Mouse (Mus musculus): ENCODE measurements around the gene Bsn.
A peak's percentile ranks its signal among the peaks of the same experiment; 100 is the strongest.

Bsn gene

DNA sequence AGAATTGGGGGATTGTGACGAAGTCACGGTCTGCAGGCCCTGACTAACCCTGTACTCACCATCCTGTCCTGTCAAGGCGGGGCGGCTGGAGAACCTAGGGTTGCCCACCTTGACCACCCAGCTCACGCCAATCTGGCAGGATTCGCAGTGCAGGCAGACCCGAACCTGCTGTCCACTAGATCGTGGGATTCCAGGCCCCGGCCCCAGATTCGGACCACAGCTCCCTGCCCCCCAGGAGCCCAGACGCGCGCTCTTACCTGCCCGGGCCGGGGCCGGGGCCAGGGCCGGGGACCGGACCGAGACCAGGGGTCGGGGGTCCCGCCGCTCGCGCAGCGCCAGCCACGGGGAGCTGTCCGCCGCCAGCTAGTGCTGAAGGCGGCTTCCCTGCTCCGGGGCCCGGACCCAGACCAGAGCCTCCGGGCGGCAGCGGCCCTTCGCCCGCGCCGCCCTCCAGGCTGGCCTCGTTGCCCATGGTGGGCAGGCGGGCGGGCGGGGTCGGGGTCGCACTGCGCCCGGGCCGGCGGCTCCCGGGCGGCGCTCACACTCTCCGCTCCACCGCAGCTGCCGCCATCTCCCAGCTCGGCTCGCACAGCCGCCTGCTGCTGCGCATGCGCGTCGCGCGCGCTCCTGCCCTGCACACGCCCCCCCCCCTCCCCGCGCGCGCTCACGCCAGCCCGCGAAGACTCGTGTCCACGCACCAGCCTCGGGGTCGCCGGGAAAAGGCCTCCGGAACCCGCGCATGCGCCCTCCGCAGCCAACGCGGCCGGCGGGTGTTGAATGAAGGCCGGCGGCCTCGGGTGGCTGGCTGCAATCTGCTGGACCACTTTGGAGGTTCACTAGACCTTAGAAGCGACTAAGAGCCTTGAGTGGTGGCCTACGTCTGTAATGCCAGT, at the start of gene Bsn:
Bsn (minus strand) TSS at position 598 of the 893 bp plus-strand sequence.
- DNase-seq: peak; percentile 98

DNA sequence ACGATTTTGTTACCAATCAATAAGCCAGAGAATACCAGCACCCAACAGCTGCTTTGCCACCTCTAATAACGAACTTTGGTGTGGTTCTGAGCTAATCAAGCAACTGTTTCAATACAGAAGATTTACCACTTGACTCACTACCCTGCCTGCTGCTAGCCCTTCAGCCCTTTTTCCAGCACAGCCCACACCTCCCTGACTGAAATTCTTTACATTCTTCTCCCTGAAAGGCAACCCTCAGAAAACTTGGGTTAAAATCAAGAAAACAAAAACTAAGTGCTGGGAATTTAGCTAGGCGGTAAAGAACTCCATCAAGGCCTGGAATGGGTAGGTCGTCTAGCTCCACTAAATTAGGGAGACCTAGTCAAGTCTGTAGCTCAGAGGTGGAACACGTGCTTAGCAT, 49.8 kb upstream of the Bsn start:
- no peak for DNase-seq

DNA sequence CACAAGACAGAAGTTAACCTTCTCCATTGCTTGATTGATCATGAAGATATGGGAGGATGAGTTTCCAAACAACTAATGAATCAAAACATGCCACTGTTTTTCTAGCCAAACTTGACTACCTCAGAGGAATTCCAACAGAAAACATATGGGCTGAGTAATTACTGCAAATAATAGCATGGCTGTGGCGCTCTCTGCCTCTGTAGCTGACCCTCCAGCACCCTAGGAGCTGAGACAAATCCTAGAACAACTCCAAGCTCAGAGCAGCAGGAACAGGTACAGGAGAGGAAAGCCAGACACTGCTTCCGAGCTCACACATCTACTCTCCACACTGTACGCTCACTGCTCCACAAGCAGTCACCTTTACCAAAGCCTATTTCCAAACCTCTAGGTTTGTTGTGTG, 48.6 kb upstream of the Bsn start:
- DNase-seq: no peak

- no peak for DNase-seq
Measured at GRCm38 (mm10) chr9:108238402-108238801, 48.2 kb upstream of the Bsn start.

GRCm38 (mm10) chr9:108234682-108235081, 44.5 kb upstream of the Bsn start:
- no peak for DNase-seq

DNA sequence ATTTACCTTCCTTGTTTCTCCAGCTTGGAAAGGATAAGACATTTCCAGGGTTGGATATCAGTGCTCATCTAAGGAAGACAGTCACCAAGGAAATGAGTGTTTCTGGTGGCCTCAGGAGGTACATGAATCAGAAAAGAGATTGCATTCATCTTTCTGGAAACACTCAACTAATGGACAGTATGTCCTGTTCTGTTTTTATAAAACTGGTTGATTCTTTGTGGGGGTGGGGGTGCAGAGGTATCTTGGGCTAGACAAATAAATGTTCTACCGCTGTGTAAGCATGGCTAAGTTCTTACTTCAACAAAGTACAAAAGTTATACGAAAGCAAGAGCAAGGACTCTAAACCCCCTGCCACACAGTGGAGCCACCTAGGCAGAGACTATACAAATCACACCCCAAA, 42.7 kb upstream of the Bsn start:
- DNase-seq: no peak

GRCm38 (mm10) chr9:108227911-108228649, 37.9 kb upstream of the Bsn start:
- no peak for DNase-seq

- no peak for DNase-seq
Measured at GRCm38 (mm10) chr9:108225166-108225565, 35.0 kb upstream of the Bsn start.

DNA sequence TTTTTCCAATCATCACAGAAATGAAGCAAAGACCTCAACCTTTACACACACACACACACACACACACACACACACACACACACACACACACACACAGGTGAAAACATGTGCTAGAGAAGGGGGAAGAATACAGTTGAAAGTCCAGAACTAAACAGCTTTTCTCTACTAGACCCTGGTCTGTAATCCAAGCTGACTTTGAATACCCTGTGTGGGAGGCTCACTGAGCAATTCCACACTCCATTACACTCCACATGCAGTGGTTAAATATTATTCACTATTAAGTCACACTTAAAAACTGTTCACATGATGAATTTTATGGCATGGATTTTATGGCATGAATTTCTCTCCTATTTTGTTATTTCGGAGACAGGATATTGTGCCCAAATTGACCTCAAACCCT, 33.4 kb upstream of the Bsn start:
- DNase-seq: no peak

DNA sequence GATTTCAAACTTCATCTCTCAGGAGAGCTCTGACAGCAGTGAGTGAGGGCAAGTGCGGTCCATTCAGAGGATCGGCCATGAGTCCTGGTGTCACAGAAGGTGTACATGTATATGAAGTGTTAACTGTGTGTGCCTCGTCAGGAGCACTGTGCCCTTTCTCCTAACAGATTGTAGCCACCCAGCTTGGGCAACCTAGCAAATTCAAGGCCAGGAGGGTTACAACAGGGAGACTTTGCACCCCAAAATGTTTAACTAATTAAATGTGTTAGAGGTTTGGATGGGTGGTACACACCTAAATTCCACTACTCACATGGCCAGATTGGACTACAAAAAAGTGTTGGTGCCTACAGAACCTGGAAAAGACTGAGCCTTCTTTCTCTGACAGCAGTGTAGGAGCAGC, 31.4 kb upstream of the Bsn start:
- DNase-seq: no peak

DNA sequence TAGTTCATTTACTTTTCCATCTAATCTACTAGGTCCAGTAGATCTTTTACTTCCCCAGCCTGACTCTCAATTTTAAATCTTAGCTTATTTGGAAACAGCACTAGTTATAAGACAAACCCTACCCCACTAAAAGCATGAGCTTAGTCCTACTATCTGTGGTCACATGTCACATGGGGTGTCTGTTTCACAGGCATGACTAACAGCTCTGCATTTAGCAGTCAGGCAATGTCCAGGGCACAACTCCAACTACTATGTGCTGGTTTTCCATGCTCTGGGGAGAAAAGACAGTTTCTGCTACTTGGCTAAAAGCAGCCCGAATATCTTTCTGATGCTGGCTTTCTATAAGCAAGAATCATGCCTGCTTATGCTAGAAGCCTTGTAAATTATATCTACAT, 30.2 kb upstream of the Bsn start:
- DNase-seq: no peak

GRCm38 (mm10) chr9:108219766-108220379, 29.7 kb upstream of the Bsn start:
- no peak for DNase-seq

DNA sequence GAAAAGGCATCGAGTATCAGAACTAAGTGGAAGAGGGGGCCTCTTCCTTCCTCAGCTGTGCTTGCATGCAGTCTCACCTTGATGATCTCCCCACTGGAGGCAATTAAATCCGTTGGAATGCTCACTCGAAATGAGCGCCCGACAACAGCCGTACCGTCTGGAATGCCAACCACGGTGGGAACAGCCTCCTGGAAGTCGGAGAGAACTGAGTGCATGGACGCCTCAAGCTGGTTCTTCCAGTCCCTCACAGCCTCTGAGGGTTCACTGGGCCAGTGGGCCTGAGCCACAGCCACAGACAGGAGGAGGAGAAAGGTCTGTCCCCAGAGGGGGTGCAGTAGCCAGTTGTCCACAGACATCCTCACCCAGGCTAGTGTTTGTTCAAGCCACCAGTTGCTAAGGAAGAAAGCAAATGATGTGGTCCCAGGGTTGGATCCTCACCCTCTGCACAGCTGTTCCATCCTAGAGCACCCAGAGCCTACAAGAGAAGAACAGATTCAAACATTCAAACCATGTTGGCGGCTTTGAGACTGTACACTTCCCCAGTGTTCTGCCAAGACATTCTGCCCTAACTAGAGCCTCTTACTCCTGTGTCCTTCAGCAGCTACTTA, 27.9 kb upstream of the Bsn start:
- DNase-seq: no peak

DNA sequence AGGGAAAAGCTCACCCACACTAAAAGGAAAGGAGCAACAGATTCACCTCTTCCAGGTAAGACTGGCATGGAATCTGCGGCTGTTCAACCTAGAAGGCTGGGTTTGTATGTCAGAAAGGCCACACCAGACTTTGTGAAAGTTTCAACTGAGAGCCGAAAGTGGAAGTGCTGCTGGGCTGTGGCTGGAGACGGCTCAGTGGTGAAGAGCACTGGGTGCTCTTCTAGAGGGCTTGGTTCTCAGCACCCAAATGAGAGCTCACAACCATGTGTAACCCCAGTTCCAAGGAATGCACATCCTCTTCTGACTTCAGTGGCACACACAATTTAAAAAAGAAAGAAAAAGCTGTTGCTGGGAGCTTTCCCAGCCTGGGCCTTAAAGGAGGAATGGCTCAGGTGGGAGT, 27.2 kb upstream of the Bsn start:
- no peak for DNase-seq

DNA sequence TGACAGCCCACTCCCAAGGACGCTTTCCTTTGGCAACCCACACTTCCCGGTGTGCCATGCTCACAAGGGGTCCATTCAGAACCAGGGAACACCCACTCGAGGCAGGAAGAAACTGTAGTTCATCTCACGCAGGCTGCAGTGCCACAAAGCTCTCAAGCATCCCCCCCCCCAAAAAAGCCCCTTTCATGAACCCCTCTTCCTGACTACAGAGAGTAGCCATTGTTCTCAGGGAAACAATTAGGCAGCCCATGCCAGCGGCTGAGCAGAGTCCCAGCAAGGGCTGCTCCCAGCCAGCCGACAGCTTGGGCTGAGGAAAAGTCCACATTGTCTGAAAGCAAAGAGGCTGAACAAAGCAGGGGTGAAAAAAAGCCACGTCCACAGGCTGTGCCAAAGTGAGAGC, 22.9 kb upstream of the Bsn start:
- no peak for DNase-seq

DNA sequence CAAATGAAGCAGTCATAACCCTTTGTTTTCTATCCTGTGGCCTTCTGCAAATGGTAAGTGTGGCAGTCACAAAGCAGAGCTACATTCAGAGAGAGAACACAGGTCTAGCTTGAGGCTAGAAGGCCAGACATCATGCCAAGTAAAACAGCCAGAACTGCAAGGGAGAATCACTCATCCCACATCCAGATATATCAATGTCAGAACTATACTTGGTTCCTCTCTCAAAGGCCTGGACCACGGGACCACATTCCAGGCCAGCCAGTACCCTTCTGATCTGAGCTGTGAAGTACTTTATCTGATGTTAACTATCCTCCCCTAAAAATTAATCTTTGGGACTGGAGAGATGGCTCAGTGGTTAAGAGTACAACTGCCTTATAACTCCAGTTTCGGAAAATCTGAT, 22.2 kb upstream of the Bsn start:
- DNase-seq: no peak

DNA sequence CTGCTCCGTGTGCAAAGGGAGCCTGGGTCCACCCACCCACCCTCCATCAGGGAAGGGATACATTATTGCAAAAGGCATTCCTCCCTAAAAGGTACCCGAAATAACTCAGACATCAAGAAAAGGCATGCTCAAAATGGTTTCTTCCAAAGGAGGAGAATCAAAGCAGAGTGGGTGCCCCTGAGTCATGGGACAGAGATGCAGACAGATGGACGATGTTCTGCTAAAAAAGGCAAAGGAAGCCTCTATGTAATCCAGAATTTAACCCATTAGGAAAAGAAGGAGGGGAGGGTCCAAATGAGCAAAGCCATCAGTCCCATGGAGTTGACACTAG, 15.4 kb upstream of the Bsn start:
- DNase-seq: no peak

- no peak for DNase-seq
Measured at GRCm38 (mm10) chr9:108204884-108205570, 14.8 kb upstream of the Bsn start.

DNA sequence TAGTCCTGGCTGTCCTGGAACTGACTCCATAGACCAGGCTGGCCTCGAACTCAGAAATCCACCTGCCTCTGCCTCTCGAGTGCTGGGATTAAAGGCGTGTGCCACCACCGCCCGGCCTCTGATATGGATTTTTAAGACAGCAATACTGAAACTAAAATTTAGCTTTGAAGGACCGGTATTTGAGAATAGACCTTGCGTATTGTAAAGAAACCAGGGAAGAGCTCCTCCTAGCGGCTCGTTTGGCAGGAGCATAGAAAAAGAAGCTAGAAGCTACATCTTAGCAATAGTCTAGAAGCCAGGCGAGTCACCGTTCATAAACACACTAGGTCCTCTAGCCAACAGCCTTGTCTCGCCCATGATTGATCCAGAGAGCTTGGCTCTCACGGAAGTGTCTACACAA, 12.8 kb upstream of the Bsn start:
- peak; percentile 83 to 88 for DNase-seq

DNA sequence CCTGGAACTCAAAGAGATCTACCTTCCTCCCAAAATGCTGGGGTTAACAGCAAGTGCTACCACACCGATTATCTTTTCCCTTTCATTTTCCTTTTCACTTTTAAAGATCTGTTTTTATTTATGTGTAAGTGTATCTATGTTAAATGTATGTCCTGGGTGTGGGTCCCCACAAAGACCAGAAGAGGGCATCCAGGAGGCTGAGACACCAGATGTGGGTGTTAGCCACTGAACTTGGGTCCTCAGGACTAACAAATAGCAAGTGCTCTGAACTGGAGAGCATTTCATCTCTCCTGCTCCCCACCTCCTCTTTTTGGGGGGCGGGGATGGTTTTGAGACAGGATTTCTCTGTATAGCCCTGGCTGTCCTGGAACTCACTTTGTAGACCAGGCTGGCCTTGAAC, 12.0 kb upstream of the Bsn start:
- no peak for DNase-seq

DNA sequence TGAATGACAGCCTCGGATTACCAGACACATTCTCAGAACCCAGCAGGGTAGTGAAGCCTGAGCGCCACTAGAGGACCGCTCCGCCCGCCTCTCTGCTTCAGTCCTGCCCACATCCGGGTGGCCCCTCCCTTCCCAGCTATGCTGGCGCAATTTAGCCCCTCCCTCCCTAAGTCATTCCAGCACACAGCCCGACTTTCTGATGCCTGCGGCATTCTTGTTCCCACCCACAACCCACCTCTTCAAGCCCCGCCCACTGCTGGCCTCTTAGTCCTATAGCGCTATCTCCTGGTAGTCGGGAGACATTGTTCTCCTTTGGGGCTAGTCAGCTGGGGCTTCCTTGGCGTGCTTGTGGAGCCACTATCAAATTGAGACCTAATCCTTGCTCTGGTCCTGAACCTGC, 11.0 kb upstream of the Bsn start:
- peak; percentile 91 to 96 for DNase-seq

GRCm38 (mm10) chr9:108198621-108199020, 8.4 kb upstream of the Bsn start:
- no peak for DNase-seq
